Mouse (Mus musculus) MEL (cell line): Measurements from ENCODE around the gene Zfp984.

Source experiments
- CHD1 ChIP-seq: IDR thresholded peaks from 2 replicates; pipeline ENCODE4 v1.6.1; 2012; ENCODE audit warnings: low read depth, mild to moderate bottlenecking, inconsistent platforms, low read length, improper control_type of control experiment
- CTCF ChIP-seq, 3 experiments: IDR thresholded peaks in 2 of 3; conservative IDR thresholded peaks in 1 of 3; 2 replicates each; pipeline ENCODE4 v1.5.1; 2011 to 2012; ENCODE audit warnings: low read length in 3 of 3, low read depth in 2 of 3, mild to moderate bottlenecking in 2 of 3, improper control_type of control experiment in 1 of 3, inconsistent platforms in 1 of 3, mixed read lengths in 1 of 3, moderate library complexity in 1 of 3; ENCODE audit not compliant: control insufficient read depth in 1 of 3, insufficient read depth in 1 of 3, poor library complexity in 1 of 3, severe bottlenecking in 1 of 3
- EP300 ChIP-seq, 2 experiments: IDR thresholded peaks; 2 replicates each; pipeline ENCODE4 v1.6.1; 2011; ENCODE audit warnings: improper control_type of control experiment in 2 of 2, low read length in 2 of 2, low read depth in 1 of 2, mild to moderate bottlenecking in 1 of 2
- GATA1 ChIP-seq: IDR thresholded peaks from 2 replicates; pipeline ENCODE4 v1.6.1; 2011; ENCODE audit warnings: low read depth, low read length, improper control_type of control experiment
- MAX ChIP-seq: IDR thresholded peaks from 2 replicates; pipeline ENCODE4 v1.6.1; 2011; ENCODE audit warnings: low read length, improper control_type of control experiment
- MYC ChIP-seq: IDR thresholded peaks from 2 replicates; pipeline ENCODE4 v1.6.1; 2011; ENCODE audit warnings: low read depth, mild to moderate bottlenecking, low read length, improper control_type of control experiment, moderate library complexity
- POLR2A ChIP-seq, 2 experiments: IDR thresholded peaks; 2 replicates each; pipeline ENCODE4 v1.6.1; 2011 to 2012; ENCODE audit warnings: low read length in 2 of 2, mild to moderate bottlenecking in 2 of 2, control low read depth in 1 of 2, improper control_type of control experiment in 1 of 2, low read depth in 1 of 2, moderate library complexity in 1 of 2; ENCODE audit not compliant: control insufficient read depth in 1 of 2, insufficient read depth in 1 of 2, poor library complexity in 1 of 2
- POLR2AphosphoS2 ChIP-seq: IDR thresholded peaks from 2 replicates; pipeline ENCODE4 v1.6.1; 2011; ENCODE audit warnings: low read length, improper control_type of control experiment
- RCOR1 ChIP-seq: IDR thresholded peaks from 2 replicates; pipeline ENCODE4 v1.6.1; 2012; ENCODE audit warnings: low read depth, mild to moderate bottlenecking, inconsistent platforms, low read length, improper control_type of control experiment
- SIN3A ChIP-seq: IDR thresholded peaks from 2 replicates; pipeline ENCODE4 v1.6.1; 2012; ENCODE audit warnings: low read length, improper control_type of control experiment, inconsistent platforms
- SMC3 ChIP-seq: IDR thresholded peaks from 2 replicates; pipeline ENCODE4 v1.6.1; 2011; ENCODE audit warnings: low read depth, low read length, improper control_type of control experiment
- TCF12 ChIP-seq: IDR thresholded peaks from 2 replicates; pipeline ENCODE4 v1.6.1; 2014; ENCODE audit warnings: low read depth, mild to moderate bottlenecking, inconsistent platforms, low read length, improper control_type of control experiment, moderate library complexity

DNA sequence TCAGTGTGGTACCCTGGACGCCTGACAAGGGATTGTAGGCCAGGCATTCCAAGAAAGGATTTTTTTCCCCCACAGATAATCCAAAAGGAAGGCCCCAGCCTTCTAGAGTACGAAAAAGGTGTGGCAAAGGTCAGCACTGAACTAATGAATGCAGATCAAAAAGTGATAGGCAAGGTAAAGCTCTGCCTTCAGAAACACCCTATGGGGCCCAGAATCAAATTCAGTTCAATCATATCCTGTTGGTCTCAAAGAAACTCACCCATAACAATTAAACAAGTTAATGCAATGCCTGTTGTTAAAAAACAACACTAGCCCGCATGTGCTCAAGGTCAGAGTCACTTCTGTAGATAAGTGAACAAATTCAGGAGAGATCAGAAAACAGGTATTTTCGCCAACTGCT is 14.8 kb upstream of the Zfp984 start:
- TF ChIP-seq CTCF (IDR thresholded peaks at IDR 0.05 in 2 of 3, conservative IDR thresholded peaks at IDR 0.05 in 1 of 3; ENCODE audit: control insufficient read depth in 1 of 3, insufficient read depth in 1 of 3, low read depth in 2 of 3, low read length in 3 of 3, poor library complexity in 1 of 3, severe bottlenecking in 1 of 3) (no peak), EP300 (IDR thresholded peaks at IDR 0.05; ENCODE audit: low read depth in 1 of 2, low read length in 2 of 2) (no peak), POLR2A (IDR thresholded peaks at IDR 0.05; ENCODE audit: control insufficient read depth in 1 of 2, insufficient read depth in 1 of 2, low read depth in 1 of 2, low read length in 2 of 2, poor library complexity in 1 of 2) (no peak), MYC (no peak), CHD1 (no peak), SMC3 (no peak), GATA1 (no peak), RCOR1 (no peak), SIN3A (no peak), POLR2AphosphoS2 (no peak), TCF12 (no peak), MAX (no peak)
